Mouse (Mus musculus) limb, embryonic 14.5 days (tissue): ENCODE measurements at regions not wholly inside any gene's neighbourhood (a gene's known extent, or its start where the extent isn't known, plus 50 kb on each side); places are given as distances from the start of the nearest gene placed in this dataset.

Experiments used
- ATAC-seq: fragments of 200-750 bp; cut with Nextera tagmentation; 2 replicates; pipeline ENCODE4 v1.8.0; 2017; ENCODE audit warnings: low read depth, moderate number of reproducible peaks, moderate TSS enrichment; ENCODE audit not compliant: low FRiP score
- DNase-seq: peaks from one replicate; pipeline ENCODE4 v3.0.0-alpha.2; 2015; ENCODE audit warnings: low spot score
- H3K27ac ChIP-seq: fragments of 300-500 bp; sonication (generic); replicated peaks from 2 replicates; pipeline ENCODE4 v1.5.1; 2014; ENCODE audit warnings: low read depth, mild to moderate bottlenecking, low read length, moderate library complexity, mixed read lengths
- H3K27me3 ChIP-seq: fragments of 300-500 bp; sonication (generic); 2 replicates; pipeline ENCODE4 v1.6.1; 2014; ENCODE audit warnings: low read length, mixed read lengths; ENCODE audit not compliant: control insufficient read depth, insufficient read depth
- H3K36me3 ChIP-seq: fragments of 300-500 bp; sonication (generic); 2 replicates; pipeline ENCODE4 v1.6.1; 2014; ENCODE audit warnings: mild to moderate bottlenecking, low read length, moderate library complexity, mixed read lengths; ENCODE audit not compliant: control insufficient read depth, insufficient read depth
- H3K4me1 ChIP-seq: fragments of 300-500 bp; sonication (generic); 2 replicates; pipeline ENCODE4 v1.6.1; 2014; ENCODE audit warnings: antibody characterized with exemption, low read length, mixed read lengths; ENCODE audit not compliant: control insufficient read depth, insufficient read depth
- H3K4me2 ChIP-seq: fragments of 300-500 bp; sonication (generic); replicated peaks from 2 replicates; pipeline ENCODE4 v1.6.1; 2014; ENCODE audit warnings: low read depth, mild to moderate bottlenecking, low read length, moderate library complexity; ENCODE audit not compliant: severe bottlenecking
- H3K4me3 ChIP-seq: fragments of 300-500 bp; sonication (generic); replicated peaks from 2 replicates; pipeline ENCODE4 v1.5.1; 2014; ENCODE audit warnings: low read length
- H3K9ac ChIP-seq: fragments of 300-500 bp; sonication (generic); 2 replicates; pipeline ENCODE4 v1.6.1; 2014; ENCODE audit warnings: mild to moderate bottlenecking, low read depth, low read length, moderate library complexity; ENCODE audit not compliant: severe bottlenecking
- H3K9me3 ChIP-seq: fragments of 300-500 bp; sonication (generic); 2 replicates; pipeline ENCODE4 v1.6.1; 2016; ENCODE audit warnings: low read length; ENCODE audit not compliant: control insufficient read depth
- POLR2A ChIP-seq: fragments of 200-500 bp; IDR thresholded peaks from 2 replicates; pipeline ENCODE4 v1.8.0; 2012; ENCODE audit warnings: inconsistent platforms, mild to moderate bottlenecking, moderate library complexity, borderline replicate concordance; ENCODE audit not compliant: insufficient read depth, insufficient read length; ENCODE audit errors: extremely low read depth
- WGBS: fragments of 180-500 bp; shearing (Covaris S2); extraction: QIAGEN DNeasy Blood & Tissue Kit; methylation state at CpG from one replicate; pipeline ENCODE4 v1.1.7; 2014; 5-methylcytosine and 5-hydroxymethylcytosine counted together

GRCm38 (mm10) chr7:83197490-83197889, 330.4 kb downstream of the Mex3b start:
- no peak for TF ChIP-seq POLR2A
- DNase-seq (no peak), ATAC-seq (no peak)
- Histone ChIP-seq H3K4me1 (peaks cover 19% of the 10 kb centered on the region), H3K9me3 (no peaks in the 10 kb centered on the region), H3K36me3 (no peaks in the 10 kb centered on the region), H3K4me3 (no peak overlapping the region), H3K27ac (no peak overlapping the region), H3K27me3 (no peaks in the 10 kb centered on the region), H3K4me2 (no peak overlapping the region), H3K9ac (no peak overlapping the region)
- 76% methylated on average over 2 of the region's 2 CpGs for WGBS

- WGBS: 62% methylated on average over 7 of the region's 7 CpGs
- no peaks in the 10 kb centered on the region for H3K36me3 ChIP-seq
- no peaks in the 10 kb centered on the region for H3K27me3 ChIP-seq
- no peak overlapping the region for H3K4me2 ChIP-seq
- DNase-seq (no peak), ATAC-seq (no peak)
- 0 out of 2 replicates have a peak overlapping the region, but pooled peaks have one; percentile 65 for H3K27ac ChIP-seq
- H3K4me3 ChIP-seq: no peak overlapping the region
- H3K9me3 ChIP-seq: no peaks in the 10 kb centered on the region
- no peak for TF ChIP-seq POLR2A
- H3K9ac ChIP-seq: no peak overlapping the region
- H3K4me1 ChIP-seq: peaks cover 44% of the 10 kb centered on the region
These were observed 334.1 kb downstream of the Mex3b start for GRCm38 (mm10) chr7:83201126-83201686.

- ATAC-seq (peak; percentile 70; the same call in 1 of the 2 replicates), DNase-seq (peak; percentile 68)
- no peak overlapping the region for H3K4me3 ChIP-seq
- H3K36me3 ChIP-seq: no peaks in the 10 kb centered on the region
- no peaks in the 10 kb centered on the region for H3K27me3 ChIP-seq
- 4% methylated on average over 11 of the region's 11 CpGs for WGBS
- peak overlapping the region; percentile 37 for H3K4me2 ChIP-seq
- H3K4me1 ChIP-seq: peaks cover 41% of the 10 kb centered on the region
- no peaks in the 10 kb centered on the region for H3K9me3 ChIP-seq
- 0 out of 2 replicates have a peak overlapping the region, but pooled peaks have one; percentile 17 for H3K9ac ChIP-seq
- TF ChIP-seq POLR2A: no peak
- H3K27ac ChIP-seq: peak overlapping the region; percentile 65; the same call in 1 of the 2 replicates
These were observed 334.8 kb downstream of the Mex3b start for GRCm38 (mm10) chr7:83201768-83202493.

- H3K27ac ChIP-seq: no peak overlapping the region
- 42% methylated on average over 10 of the region's 10 CpGs for WGBS
- no peak overlapping the region for H3K9ac ChIP-seq
- H3K4me1 ChIP-seq: peaks cover 41% of the 10 kb centered on the region
- DNase-seq: no peak
- no peaks in the 10 kb centered on the region for H3K9me3 ChIP-seq
- ATAC-seq: no peak
- no peak overlapping the region for H3K4me2 ChIP-seq
- no peak overlapping the region for H3K4me3 ChIP-seq
- H3K36me3 ChIP-seq: no peaks in the 10 kb centered on the region
- TF ChIP-seq POLR2A: no peak
- no peaks in the 10 kb centered on the region for H3K27me3 ChIP-seq
These were observed 336.3 kb downstream of the Mex3b start for GRCm38 (mm10) chr7:83203311-83204012.

GRCm38 (mm10) chr7:83204013-83204365, 336.9 kb downstream of the Mex3b start:
- no peak overlapping the region for H3K9ac ChIP-seq
- no peak for TF ChIP-seq POLR2A
- no peaks in the 10 kb centered on the region for H3K27me3 ChIP-seq
- peaks cover 41% of the 10 kb centered on the region for H3K4me1 ChIP-seq
- no peak for ATAC-seq
- no peak overlapping the region for H3K4me2 ChIP-seq
- H3K4me3 ChIP-seq: no peak overlapping the region
- no peak for DNase-seq
- WGBS: 16% methylated on average over 4 of the region's 4 CpGs
- no peaks in the 10 kb centered on the region for H3K9me3 ChIP-seq
- H3K36me3 ChIP-seq: no peaks in the 10 kb centered on the region
- no peak overlapping the region for H3K27ac ChIP-seq
